Mouse (Mus musculus) T-helper 17 cell (primary cell): Measurements from ENCODE around the gene Dscaml1.

Experiments used
- in situ Hi-C, 2 experiments: fragments of 300-600 bp; cut with MboI, MseI; formaldehyde crosslinking; loops; 1 replicate in 1 of 2; 2 replicates in 1 of 2; pipeline ENCODE4 v1.15.1; 2025; ENCODE audit warnings: high pct_unique_total_duplicates in 2 of 2

The Dscaml1 gene

GRCm38 (mm10) chr9:45501963-45502641 is 75.7 kb downstream of the Dscaml1 start:
- in situ Hi-C loops: no loop called here

DNA sequence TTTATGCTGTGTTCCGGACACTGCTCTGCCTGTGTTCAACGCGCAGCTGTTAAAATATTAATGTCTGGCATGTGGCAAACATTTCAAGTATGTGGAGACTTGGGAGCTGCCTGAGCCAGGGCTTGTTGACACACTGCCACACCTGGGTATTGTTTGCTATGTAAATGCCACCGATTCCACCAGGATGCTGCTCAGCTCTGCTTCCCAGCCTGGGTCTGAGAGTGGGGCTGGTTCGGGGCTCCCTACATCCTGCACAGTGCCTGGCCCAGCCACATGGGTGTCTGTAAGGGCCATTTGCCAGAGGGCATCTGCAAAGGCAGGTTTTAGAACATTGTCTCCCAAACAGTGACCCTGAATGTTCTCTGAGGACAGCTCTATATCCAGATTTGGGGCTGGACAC is 78.5 kb downstream of the Dscaml1 start:
- in situ Hi-C loops: no loop called here

DNA sequence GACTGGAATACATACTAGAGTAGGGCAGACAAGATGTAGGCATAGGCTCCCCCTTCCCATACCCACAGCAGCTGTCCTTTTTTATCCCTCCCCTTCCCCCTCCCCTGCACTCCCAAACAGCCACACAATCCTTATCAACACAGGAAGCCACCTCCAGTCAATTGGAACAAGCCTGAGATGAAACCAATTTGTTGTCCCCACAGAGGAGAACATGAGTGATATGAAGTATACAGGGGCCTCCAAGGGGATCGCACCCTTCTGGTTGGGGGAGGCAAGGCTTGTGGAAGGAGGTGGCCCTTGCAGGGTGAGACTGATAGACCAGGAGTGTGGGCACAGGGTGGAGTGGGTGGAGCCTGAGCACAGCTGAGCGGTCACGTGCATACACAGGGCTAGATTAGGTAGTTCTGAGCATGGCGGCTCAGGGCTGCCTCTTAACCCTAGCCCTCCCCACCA is 79.1 kb downstream of the Dscaml1 start:
- in situ Hi-C loops: no loop called here

- in situ Hi-C loops: no loop called here
Measured at GRCm38 (mm10) chr9:45507482-45507881, 81.1 kb downstream of the Dscaml1 start.

DNA sequence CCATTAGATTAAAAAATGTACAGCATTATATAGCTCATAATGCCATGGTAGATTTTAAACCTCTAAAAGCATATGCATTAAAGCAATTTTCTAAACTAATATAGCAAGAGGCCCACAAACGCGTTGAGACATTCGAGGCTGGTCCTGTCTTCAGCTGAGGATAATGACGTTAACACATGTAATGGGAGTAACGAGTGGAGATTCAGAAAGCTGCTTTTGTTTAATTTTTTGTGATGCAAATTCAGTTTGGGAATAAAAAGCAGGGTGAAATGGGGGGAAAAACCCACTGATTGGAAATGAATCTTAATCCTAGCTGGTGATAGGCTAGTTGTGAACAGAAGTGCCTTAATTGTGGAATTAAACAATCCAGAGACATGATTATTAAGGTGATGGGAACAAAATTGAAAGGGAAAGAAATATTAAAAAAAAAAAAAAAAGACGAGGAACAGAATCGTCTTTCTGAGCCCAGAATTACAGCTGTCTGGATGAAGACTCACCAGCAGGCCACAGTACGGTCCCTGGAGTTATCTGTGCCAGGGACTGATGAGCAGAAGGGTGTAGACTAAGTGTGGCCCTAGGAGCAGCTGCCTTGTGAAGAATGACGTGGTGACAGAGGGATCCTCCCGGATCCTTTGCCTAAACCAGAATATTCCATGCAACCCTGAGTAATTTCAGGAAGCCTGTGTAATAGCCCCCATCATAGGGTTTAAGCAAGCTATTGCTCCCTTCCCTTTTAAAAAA is 84.5 kb downstream of the Dscaml1 start:
- in situ Hi-C loops: no loop called here

GRCm38 (mm10) chr9:45517993-45518705 is 91.7 kb downstream of the Dscaml1 start:
- in situ Hi-C loops: no loop called here

- in situ Hi-C loops: no loop called here
Measured at GRCm38 (mm10) chr9:45519841-45520240, 93.4 kb downstream of the Dscaml1 start.

GRCm38 (mm10) chr9:45522866-45523265 is 96.4 kb downstream of the Dscaml1 start:
- in situ Hi-C loops: no loop called here

GRCm38 (mm10) chr9:45524505-45524904 is 98.1 kb downstream of the Dscaml1 start:
- in situ Hi-C loops: no loop called here

DNA sequence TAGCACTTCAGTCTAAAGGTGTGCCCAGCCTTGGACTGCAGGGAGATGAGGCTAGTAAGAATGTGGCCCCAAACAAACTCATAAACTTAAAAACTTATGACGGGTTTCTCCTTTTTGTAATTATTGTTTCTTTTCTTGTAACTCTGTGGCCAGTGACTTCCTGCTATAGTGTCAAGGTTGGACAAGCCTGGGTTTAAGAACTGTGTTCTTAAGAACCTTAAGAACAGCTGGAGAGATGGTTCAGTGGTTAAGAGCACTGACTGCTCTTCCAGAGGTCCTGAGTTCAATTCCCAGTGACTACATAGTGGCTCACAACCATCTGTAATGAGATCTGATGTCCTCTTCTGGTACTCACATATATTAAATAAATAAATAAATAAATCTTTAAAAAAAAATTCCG is 106.8 kb downstream of the Dscaml1 start:
- in situ Hi-C loops: no loop called here

DNA sequence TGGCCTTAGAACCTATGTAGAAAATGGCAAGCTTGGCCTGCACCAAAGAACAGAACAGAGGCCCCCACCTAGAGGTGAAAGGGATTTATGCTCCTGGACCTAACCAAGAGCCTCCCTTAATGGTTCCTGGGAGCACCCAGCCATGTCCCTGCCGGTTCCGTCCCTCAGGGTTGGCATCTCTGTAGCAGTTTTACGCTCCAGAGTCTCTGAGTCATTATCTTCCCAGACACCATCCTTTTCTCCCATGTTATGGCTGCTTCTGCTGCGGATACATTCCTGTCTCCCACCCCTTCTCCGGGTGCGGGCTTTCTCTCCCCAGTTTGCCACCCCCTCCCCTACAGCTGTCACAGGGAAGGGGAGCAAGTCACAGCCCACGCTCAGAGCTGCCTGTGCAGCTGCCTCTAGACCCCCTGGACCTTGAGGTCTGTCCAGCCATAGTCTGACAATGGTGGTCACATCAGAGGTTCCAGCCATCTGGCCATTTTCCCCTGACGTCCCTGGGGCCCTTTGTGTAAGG is 108.1 kb downstream of the Dscaml1 start:
- in situ Hi-C loops: no loop called here

DNA sequence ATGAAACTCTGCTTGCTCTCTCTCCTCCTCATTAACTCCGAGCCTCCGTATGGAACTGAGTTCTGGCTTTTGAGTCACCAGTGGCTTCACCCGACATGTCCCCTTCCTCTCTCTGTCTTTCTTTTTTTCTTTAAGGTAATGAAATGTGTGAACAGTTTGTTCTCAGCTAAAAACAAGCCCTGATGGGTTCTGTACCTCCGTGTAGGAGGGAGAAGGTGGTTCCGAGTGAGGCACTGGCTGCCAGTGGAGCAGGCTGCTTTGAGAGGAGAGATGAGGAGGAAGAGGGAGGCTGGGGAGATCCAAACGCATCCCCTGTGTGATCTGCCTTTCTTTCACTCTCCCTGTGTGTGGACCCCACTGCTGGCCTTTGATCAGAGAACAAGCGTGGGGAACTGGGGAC is 111.2 kb downstream of the Dscaml1 start:
- in situ Hi-C loops: no loop called here

- in situ Hi-C loops: no loop called here
Measured at GRCm38 (mm10) chr9:45539265-45540044, 113.0 kb downstream of the Dscaml1 start.

DNA sequence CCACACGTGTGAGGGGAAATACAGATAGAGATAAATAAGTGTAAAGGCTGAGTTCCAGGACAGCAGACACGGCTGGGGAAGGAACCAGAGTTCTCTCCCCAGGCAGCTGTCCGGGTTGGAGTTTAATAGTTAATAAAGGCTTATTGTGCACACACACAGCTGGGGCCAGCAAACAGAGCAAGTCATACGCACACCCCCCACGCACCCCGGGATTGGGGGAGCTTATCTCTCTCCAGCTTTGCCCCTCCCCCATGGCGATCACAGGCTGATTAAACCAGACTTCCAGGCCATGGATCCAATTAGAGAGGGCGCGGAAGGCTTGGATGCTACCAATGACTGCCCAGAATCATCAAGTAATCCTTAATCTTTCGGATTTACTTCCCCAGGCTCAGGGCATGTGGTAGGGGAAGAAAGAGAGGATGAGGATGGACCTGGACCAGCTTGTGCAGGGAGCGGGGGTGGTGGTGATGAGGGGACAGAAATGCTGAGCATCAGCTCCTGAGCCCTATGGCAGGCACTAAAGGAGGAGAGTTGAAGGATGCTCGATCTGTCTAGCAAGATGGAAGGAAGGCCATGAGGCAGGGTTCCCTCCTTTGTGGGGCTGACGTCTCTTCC is 119.7 kb downstream of the Dscaml1 start:
- in situ Hi-C loops: no loop called here

DNA sequence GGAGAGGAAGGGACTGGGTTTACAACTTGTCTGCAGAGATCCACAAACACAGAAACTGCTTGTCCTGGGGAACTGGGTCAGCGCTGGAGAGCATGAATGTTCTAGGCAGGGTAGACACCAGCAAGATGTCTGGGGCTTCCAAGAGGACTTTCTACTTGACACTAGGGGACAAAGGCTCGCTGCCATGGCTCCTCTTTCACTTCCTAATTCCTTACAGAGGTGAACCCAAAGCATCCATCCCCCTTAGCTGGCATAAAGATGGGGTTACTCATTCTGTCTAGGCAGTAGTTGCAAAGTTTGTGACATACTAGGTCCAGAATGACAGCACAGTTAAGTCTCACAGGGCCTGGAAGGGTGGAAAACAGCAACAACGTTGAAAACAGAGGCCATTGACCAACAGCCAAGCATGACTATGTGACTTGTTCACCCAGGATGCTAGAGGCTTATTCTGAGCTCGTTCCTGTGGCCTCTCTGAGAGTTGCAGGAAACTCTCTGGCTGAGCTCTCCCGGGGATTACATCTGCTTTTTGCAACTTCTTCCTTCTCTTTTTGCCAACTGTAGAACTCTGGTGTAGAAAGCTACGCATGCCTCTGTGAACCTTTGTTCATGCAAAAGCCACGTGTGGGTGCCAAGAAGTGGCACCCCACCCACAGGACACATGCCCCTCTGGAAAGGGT is 120.6 kb downstream of the Dscaml1 start:
- in situ Hi-C loops: no loop called here

DNA sequence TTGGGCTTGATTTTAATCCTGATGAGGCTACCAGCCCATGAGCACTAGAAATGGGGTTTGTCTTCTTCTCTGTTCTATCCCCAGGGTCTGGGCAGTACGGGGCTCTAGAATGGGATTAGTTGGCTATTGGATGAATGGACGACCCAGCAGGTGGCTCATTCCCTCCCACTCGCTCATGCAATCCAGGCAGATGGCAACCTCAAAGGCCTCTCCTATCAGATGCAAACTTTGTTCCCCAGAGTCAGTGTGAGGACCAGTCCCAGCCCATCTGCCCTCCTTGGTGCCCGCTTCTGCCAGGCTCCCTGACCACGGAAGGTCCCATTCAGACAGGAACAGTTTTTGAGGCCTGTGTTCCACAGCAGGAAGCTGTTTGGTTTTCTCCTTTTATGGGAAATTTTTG is 123.4 kb downstream of the Dscaml1 start:
- in situ Hi-C loops: no loop called here

DNA sequence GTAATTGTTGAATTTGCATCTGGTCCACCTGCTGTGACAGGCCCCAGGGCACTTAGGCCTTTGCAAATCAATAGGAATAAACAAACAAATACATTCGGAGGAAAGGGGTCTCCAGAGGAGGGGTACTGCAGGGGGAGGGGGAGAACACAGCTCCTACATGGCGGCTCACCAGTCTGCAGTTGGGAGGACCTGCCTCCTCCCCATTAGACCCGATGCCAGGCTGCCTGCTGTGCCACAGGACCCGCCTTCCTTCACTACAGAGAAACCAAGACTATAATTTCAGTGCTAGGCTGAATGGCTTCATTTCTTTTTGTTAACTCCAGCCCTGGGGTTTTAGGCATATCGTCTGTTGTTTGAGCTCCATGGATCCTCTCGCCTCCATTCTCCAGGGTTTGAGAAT is 123.8 kb downstream of the Dscaml1 start:
- in situ Hi-C loops: no loop called here

DNA sequence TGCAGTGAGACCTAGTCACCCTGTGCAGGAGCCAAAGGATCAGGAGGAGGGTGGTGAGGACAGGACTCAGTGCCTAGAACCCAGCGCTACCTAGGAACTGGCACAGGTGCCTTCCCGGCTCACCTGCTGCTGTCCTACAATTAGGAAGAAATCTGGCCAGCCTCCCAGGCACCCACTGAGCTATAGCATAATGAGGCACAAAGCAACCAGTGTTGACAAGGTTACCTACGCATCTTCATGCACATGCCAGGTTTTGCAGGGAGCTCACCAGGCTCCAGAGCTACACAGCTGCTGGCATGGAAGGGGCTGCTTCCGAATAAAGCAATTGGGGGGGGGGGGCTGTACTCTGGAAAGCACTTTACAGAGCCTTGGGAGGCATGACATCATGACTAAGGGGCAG is 124.2 kb downstream of the Dscaml1 start:
- in situ Hi-C loops: no loop called here

- in situ Hi-C loops: no loop called here
Measured at GRCm38 (mm10) chr9:45555036-45555826, 128.8 kb downstream of the Dscaml1 start.

- in situ Hi-C loops: no loop called here
Measured at GRCm38 (mm10) chr9:45556882-45557281, 130.5 kb downstream of the Dscaml1 start.
